In the genomic region with DNA sequence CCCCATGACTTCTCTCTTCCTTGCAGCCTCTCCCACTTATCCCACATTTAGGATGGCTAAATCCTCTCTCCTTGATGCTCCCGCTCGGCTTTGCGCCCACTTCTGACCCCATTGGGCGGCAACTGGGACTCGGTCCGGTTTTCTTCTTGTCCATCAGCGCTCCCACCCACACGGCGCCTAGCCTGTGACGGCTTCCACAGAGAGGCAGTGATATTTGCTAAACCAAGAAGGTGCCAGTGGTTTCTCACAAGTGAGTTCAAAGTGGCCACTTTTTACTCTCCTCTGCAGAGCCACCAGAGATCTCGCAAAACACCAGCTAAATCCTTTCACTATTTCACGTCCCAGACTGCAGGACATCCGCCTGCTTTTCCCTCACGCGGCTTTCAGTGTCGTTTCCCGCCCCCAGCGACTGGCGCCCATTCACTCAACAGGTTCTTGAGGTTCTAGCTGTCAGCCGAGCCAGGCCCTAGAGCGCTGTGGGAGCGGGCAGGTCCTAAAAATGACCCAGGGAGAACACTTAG, we compare ENCODE assay signal across 8 mouse cellular contexts. TPM values are rescaled to one million over a fixed set of nuclear protein-coding genes. Genes with fewer than 3 reads are reported as not detected.
DNase-seq lines count a peak whose midpoint lies in the region; ATAC-seq and TF ChIP-seq lines count a peak whose summit lies in the region.

No protein-coding gene starts in this region.

- H3K4me1 ChIP-seq in kidney, embryonic 14.5 days (ENCODE audit: control insufficient read depth, insufficient read depth, low read length), result no peaks in the 10 kb centered on the region

- H3K9ac ChIP-seq in kidney, embryonic 14.5 days (ENCODE audit: low read depth, low read length), result peak overlapping the region; percentile 70

- H3K4me2 ChIP-seq in kidney, embryonic 14.5 days (replicated peaks; ENCODE audit: low read depth, low read length), result peak overlapping the region; percentile 88

- under 1% methylated on average over 22 of the region's 22 CpGs for WGBS in kidney, embryonic 14.5 days

- peak overlapping the region; percentile 72 for H3K4me3 ChIP-seq in kidney, embryonic 14.5 days (ENCODE audit: low read length)

- DNase-seq in A20 (ENCODE audit: low read depth, low spot score) (peak; percentile 87), Patski (ENCODE audit: low read depth, low spot score) (no peak)
- peak; percentile 75 for DNase-seq in embryo, embryonic 11 days
- peak; percentile 34 to 47 for DNase-seq in heart, adult 9 months (ENCODE audit: low spot score in 2 of 2)
- DNase-seq in lung, postnatal 10 days, result peak; percentile 64
- DNase-seq in retina, postnatal 1 day, result peak; percentile 69
- no peak for DNase-seq in ovary, postnatal 10 days (ENCODE audit: low spot score)

- H3K27me3 ChIP-seq in Patski, result no peaks in the 10 kb centered on the region
- H3K27me3 ChIP-seq in kidney, embryonic 14.5 days (ENCODE audit: control insufficient read depth, insufficient read depth, low read length), result peaks cover 4% of the 10 kb centered on the region; the same call in 1 of the 2 replicates

- H3K9me3 ChIP-seq in kidney, embryonic 14.5 days (ENCODE audit: control insufficient read depth, low read length), result no peaks in the 10 kb centered on the region

- POLR2A ChIA-PET in Patski (lab: Charles Lee), result interaction anchor here (0.9 to 1.3 kb wide), 3 partner anchors 8 to 327 kb away, joined by 3 to 5 read pairs (median 3); partner anchors contain the start of gene Slc30a4

- in situ Hi-C loops in Patski (cut with MboI; ENCODE audit: low pct_unique_long_range_greater_than_20kb), result loop anchor here (5.0 kb wide), 3 partner anchors 34 to 174 kb away; partner anchors contain the start of gene Duoxa1

- no peaks in the 10 kb centered on the region for H3K36me3 ChIP-seq in kidney, embryonic 14.5 days (ENCODE audit: control insufficient read depth, insufficient read depth, low read length)

- CTCF ChIA-PET in Patski (lab: Charles Lee), result interaction anchor here (1.3 kb wide), 1 partner anchor 66 kb away, joined by 3 read pairs; no protein-coding TSS in a partner anchor

- peak overlapping the region; percentile 85 for H3K27ac ChIP-seq in kidney, embryonic 14.5 days (ENCODE audit: low read depth, low read length)

- TF ChIP-seq CTCF in Patski (IDR thresholded peaks at IDR 0.05), result no peak

- ATAC-seq in Patski, result peak; percentile 19
- ATAC-seq in kidney, embryonic 14.5 days (ENCODE audit: low FRiP score, low TSS enrichment), result peak; percentile 5; the same call in 1 of the 2 replicates

RNA-seq across cellular contexts. Expression of gene Shf, which starts 7.1 kb away (rescaled TPM):
- polyA plus RNA-seq in Patski (2021), result 8.3 TPM
- polyA plus RNA-seq in kidney, embryonic 14.5 days (2014; fragmentation: Nextera tagmentation; extraction: Ambion mirVana), result 3.5 and 5.5 TPM in 2 replicates

RNA-seq across cellular contexts. Expression of gene Slc28a2, which starts 50.2 kb away (rescaled TPM):
- polyA plus RNA-seq in Patski (2021), result not detected
- polyA plus RNA-seq in kidney, embryonic 14.5 days (2014; fragmentation: Nextera tagmentation; extraction: Ambion mirVana), result 0.39 and 0.47 TPM in 2 replicates

Comparison
In these comparisons a context has a peak if more than half of its experiments do, and no peak if none do; other contexts are left out.
1. DNase-seq: peak in A20 (single experiment), embryo, embryonic 11 days (single experiment), heart, adult 9 months (2 of 2), lung, postnatal 10 days (single experiment) and retina, postnatal 1 day (single experiment); none in Patski (single experiment) and ovary, postnatal 10 days (single experiment).